Mouse (Mus musculus) urinary bladder, adult 2 months (tissue): Measurements from ENCODE around the gene Sorl1. TPM values are rescaled to one million over a fixed set of nuclear protein-coding genes. Genes with fewer than 3 reads are reported as not detected.

Source experiments
- DNase-seq: peaks from one replicate; pipeline ENCODE4 v3.0.0; 2022; ENCODE audit warnings: low spot score
- polyA plus RNA-seq: library from polyadenylated mRNA; depleted of rRNA; stranded (reverse); fragments of >200 nt; gene quantifications from 2 replicates; pipeline ENCODE4 v1.2.3, GENCODE M21; 2012

Sorl1 gene
- polyA plus RNA-seq, 1 experiment: 56.4 TPM

GRCm38 (mm10) chr9:41952650-41953204 lies 171.4 kb downstream of the Sorl1 start:
- DNase-seq: no peak

DNA sequence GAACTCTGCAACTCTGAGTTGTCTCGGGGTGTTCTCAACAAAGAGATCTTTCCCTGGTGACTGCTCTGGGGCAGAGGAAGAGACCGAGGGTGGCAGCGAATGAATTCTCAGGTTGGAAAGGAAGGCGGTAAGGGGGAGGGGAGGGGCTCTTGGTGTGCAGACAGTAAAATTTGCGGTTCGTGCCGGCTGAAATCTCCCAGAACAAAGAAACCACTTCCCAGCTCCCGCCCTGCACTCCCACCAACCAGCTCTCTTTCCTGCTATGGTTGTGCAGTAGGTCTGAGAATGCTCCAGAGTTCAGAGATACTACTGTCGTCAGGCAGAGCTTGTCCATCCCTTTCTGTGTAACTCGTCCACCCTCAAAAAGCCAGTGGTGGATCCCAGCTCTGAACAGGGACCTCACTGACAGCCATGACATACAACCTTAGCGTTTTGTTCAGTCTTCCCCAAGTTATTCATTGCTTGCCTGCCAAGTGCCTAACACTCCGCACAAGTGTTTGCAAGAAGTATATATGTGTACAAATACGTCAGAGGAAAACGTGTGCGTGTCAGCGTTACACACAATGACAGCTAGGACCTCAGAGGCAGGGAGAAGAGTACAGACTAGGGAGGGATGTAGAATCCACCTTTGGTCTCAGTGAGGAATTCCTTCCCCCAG lies 172.5 kb downstream of the Sorl1 start:
- no peak for DNase-seq

GRCm38 (mm10) chr9:41950991-41951451 lies 173.1 kb downstream of the Sorl1 start:
- peak; percentile 82 for DNase-seq

DNA sequence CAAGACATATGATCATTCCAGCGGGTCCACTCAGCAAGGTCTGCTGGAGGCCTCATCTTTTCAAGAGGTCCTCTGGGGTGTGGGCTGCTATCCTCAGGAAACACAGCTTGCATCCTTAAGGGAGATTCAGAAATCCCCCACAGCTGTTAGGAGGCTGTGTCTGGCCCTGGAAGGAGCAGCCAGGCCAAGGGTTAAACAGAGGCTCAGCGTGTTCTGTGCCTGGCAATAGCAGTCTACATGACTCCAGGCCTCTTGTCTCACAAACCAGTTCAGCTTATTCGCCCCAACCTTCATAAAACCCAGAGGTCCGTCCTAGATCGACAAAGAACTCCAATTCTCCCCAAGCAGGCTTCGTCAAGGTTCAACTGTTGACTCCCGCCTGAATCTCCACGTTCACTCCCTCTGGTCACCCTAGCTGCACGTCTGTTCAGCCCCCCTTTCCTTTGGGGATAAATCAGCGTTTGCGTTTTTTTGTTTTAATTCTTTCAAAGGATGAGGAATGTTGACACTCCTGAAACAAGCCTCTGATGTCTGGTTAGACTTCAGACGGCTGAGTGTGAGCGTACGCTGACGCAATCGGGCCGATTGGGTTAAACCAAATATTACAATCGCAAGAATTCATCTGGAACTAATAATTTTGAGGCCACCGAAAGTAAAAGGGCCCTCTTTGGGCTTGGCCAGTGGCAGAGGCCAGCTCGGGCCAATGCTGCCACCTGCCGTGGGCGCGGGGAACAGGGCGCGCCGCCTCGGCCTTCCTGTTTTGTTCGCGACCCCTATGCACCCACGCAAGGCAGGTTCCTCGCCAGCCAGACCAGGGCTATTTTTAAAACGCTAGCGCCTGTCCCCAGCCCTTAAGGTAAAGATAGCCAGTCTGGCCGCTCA lies 173.7 kb downstream of the Sorl1 start:
- DNase-seq: peak; percentile 80

- DNase-seq: no peak
These were observed 174.6 kb downstream of the Sorl1 start for GRCm38 (mm10) chr9:41949476-41949875.

DNA sequence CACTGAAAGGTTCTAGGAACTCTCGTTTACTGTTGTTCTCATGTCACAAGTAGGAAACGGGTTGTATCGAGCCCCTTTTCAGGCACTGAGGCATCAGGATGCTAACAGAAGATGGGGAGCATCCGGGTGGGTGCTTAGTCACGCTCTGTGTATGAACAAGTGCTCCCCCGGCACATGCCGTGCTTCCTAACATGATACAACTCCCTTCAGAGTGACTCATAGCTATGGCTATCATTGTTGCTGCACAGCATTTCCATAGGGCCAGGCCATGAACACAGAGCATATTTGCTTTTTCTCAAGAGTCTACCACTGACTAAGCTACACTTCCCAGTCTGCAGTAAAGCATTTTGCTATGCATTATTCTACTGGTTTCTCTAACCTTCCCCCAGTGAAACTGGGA lies 179.1 kb downstream of the Sorl1 start:
- DNase-seq: no peak

GRCm38 (mm10) chr9:41942970-41943635 lies 181.0 kb downstream of the Sorl1 start:
- DNase-seq: no peak

GRCm38 (mm10) chr9:41940311-41940853 lies 183.7 kb downstream of the Sorl1 start:
- no peak for DNase-seq

GRCm38 (mm10) chr9:41938449-41938848 lies 185.6 kb downstream of the Sorl1 start:
- no peak for DNase-seq

DNA sequence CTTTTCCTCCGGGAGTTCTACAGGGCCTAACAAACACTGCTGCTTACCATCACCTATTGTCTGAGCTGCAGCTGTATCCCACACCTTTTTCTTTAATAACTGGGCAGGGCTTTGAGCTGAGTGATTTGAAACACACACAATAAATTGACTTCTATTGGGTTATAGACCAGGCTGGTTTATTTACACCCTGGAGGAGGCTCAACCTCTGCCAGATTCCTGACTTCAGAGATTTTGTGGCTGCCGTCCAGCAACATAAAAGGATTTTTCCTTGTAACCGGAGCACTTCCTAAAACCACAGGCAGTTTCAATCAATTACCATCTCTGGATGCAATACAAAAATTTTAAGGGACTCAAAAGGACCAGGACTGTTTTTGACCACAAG lies 186.1 kb downstream of the Sorl1 start:
- DNase-seq: no peak

DNA sequence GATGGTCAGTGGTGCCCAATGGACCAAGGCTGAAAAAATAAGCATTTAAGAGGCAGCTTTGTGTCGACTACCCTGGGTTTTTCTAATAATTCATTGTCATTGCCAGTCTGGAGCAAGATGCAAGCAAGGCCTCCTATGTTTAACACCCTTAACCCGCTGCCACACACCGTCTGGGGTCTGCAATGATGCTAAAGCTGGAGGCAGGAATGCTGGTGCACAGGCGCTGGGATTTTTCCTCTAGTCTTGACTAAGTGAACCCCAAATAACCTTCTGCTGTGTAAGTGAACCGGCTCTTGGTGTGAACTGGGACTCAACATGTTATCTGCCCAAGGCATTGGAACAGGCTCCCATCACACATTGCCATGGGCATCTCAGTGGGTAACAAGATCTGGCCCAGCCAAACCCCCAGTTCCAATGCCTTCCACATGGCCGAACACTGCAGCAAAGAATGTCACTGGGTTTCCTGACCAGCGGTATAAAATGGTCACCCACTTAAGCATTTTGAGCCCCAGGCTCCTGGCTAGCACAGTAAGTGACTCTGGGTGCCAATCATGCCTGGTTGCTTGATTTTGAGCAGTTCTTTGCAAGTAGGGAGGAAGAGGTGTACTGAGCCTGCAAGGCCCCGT lies 186.6 kb downstream of the Sorl1 start:
- no peak for DNase-seq

DNA sequence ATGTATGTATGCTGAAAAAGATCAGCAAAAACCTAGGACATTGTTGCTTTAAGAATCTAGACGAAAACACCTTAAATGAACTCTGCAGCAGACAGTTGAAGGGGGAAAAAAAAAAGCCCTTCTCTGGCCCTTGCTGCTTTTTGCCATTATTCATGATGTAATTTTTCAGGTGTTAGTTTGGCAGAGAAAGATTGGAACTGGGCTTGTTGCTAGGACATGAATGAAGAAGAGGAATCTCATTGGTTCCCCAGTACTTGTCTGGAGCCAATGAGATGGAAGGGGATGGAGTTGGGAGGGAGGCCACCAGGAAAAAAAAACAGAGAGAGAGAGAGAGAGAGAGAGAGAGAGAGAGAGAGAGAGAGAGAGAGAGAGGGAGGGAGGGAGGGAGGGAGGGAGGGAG lies 187.5 kb downstream of the Sorl1 start:
- DNase-seq: no peak

- DNase-seq: no peak
These were observed 188.1 kb downstream of the Sorl1 start for GRCm38 (mm10) chr9:41935979-41936378.

DNA sequence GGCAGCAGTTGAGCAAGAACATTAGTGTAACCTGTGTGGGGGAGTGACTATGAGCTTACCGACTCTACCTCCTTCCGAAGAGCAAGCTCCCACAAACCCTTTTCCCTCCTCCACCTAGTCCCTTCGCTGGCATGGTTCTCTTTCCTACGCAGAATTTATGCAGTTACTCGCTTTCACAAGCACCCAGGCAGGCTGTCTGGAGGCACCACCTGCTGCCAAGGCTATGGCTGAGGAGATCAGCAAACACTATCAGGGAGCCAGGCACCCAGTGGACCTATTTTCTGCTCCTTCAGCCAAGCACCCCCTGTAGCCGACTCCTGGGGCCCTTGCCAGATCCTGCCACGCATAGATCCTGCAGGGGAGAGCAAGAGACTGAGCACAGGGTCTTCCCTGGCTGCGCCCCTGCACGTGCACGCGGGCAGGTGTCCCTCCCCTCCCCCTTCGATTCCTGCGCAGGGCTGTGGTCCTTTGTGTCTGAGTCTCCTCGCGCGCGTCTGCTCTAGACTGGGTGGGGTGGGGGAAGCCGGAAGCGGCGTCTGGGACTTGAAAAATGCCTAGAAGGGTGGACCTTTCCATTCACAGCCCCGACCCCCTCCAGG lies 188.6 kb downstream of the Sorl1 start:
- DNase-seq: no peak

DNA sequence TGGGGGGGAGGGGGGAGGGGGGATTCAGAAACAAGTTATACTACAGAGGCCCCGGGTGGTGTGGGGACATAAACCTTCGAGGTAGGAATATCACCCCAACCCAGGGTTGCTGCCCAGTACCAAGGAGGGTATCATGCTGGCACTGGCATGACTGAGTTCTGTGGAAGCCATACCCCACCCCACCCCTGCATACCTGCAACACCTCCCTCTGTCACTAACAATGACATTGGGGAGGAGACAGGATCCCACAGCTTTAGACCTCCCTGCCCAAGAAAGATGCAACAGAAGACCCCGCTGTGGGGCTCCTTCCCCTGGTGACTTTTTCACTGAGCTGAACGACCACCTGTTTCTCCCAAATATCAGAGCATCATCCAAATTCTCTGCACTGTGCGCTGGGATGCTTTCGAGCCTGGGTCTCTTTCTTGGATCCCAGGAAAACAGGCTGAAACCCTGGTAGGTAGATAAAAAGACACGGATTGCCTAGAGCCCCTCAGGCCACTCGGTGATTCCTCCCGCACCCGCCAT lies 189.2 kb downstream of the Sorl1 start:
- DNase-seq: no peak

DNA sequence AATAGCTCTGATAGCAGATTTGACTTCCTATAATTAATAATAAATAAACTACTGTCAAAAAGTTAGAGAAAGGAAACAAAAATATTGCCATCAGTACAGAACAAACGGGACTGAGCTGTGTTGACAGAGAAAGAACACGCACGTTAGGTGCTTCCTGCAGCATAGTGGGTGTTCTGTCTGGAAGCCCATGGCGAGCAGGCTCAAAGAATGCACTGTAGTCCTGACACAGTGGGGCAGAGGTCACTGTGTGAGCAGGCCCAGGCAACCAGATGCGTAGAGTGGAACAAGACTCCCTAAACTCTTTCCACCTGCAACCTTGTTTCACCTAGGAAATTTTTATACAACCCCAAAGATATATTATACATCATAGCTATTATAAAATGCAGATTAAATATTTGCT lies 194.1 kb downstream of the Sorl1 start:
- no peak for DNase-seq

GRCm38 (mm10) chr9:41925721-41926120 lies 198.4 kb downstream of the Sorl1 start:
- no peak for DNase-seq

- DNase-seq: no peak
These were observed 200.0 kb downstream of the Sorl1 start for GRCm38 (mm10) chr9:41924140-41924539.

GRCm38 (mm10) chr9:41922416-41922815 lies 201.7 kb downstream of the Sorl1 start:
- no peak for DNase-seq

DNA sequence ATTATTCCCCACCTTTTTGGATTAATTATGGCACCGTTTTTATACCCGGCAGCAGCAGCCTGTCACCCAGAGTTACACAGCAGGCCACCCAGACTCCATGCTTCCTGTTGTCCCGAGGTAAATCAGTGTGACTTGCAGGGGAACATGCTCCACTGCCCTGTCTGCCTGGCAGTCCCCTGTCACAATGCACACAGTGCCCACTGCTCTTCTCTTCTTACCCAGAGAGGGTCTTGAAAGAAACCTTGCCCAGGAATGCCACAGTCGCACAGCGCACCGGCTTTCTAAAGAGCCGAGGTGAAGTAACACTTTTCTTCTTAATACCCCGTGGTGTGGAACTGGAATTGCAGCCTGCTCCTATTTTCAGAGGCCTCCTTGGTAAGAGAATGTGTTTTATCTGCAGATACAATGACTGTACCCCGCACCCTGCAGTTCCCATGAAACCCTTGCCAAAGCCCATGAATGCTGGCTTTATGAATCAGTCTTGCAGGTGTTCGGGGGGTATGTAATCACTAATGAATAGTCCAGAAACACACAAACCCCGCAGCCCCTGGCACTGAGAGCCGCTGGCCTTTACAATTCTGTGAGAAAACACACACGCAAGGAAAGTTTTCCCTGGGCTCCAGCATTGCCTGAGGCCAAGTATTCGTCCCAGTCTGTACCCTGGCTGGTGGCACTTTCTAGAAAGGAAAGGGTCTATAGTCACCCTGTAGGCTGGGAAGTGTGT lies 205.3 kb downstream of the Sorl1 start:
- DNase-seq: no peak
